Mouse (Mus musculus): ENCODE data around the gene Slc25a10. TPM values are rescaled to one million over a fixed set of nuclear protein-coding genes. Genes with fewer than 3 reads are reported as not detected.

Slc25a10 gene
- polyA plus RNA-seq, 1 experiment from 2014 or later, result 70.9 TPM

- Histone ChIP-seq H3K27me3 (no peaks in the 10 kb centered on the region), H3K4me2 (peak overlapping the region; percentile 89), H3K36me3 (peaks cover 15% of the 10 kb centered on the region), H3K4me3 (peak overlapping the region; percentile 95; the same call in 1 of the 2 replicates), H3K9me3 (no peaks in the 10 kb centered on the region), H3K27ac (no peak overlapping the region), H3K9ac (peak overlapping the region; percentile 99; the same call in 1 of the 2 replicates), H3K4me1 (peaks cover 27% of the 10 kb centered on the region)
- 70% methylated on average over 3 of the region's 3 CpGs for WGBS
- no peak for ATAC-seq (ENCODE audit: borderline replicate concordance, extremely low read depth, low FRiP score, low TSS enrichment)
Measured at GRCm38 (mm10) chr11:120548214-120548613, 56.6 kb downstream of the Slc25a10 start.

DNA sequence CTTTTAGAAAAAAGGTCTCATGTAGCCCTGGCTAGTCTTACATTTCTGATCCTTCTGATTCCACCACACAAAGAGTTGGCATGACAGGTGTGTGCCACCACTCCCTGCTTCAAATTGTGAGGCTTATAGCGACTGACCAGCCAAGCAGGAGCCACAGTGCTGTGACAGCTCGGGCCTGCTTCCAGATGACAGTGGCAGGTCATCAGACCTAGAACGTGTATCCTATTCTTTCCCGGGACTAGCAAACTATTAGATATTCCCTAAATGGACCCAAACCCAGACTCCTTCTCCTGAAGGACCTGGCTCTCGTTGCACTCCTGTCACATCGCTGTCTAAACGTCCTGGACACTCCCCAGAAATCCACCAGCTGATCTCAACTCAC lies 57.1 kb downstream of the Slc25a10 start:
- no peaks in the 10 kb centered on the region for H3K9me3 ChIP-seq
- peak overlapping the region; percentile 96 for H3K27ac ChIP-seq
- H3K4me3 ChIP-seq, result peak overlapping the region; percentile 95
- no peaks in the 10 kb centered on the region for H3K27me3 ChIP-seq
- WGBS, result 14% methylated on average over 7 of the region's 7 CpGs
- peaks cover 9% of the 10 kb centered on the region for H3K36me3 ChIP-seq
- no peak for ATAC-seq (ENCODE audit: borderline replicate concordance, extremely low read depth, low FRiP score, low TSS enrichment)
- H3K4me2 ChIP-seq, result peak overlapping the region; percentile 89
- H3K9ac ChIP-seq, result peak overlapping the region; percentile 99
- H3K4me1 ChIP-seq, result peaks cover 27% of the 10 kb centered on the region

Other genes starting within 250 kb of the Slc25a10 start
- gene Actg1, start 143.3 kb upstream of the Slc25a10 start, polyA plus RNA-seq (2015; fragmentation: Nextera tagmentation; extraction: Ambion mirVana), result 2,618 and 2,638 TPM in 2 replicates
- gene Fscn2, start 130.3 kb upstream of the Slc25a10 start, polyA plus RNA-seq (2015; fragmentation: Nextera tagmentation; extraction: Ambion mirVana), result 0.38 and 0.56 TPM in 2 replicates
- 36.9 and 37.4 TPM in 2 replicates for gene Faap100, start 113.1 kb upstream of the Slc25a10 start, polyA plus RNA-seq (2015; fragmentation: Nextera tagmentation; extraction: Ambion mirVana)
- 32.5 and 34.5 TPM in 2 replicates for gene Nploc4, start 54.1 kb upstream of the Slc25a10 start, polyA plus RNA-seq (2015; fragmentation: Nextera tagmentation; extraction: Ambion mirVana)
- gene Tspan10, start 49.2 kb upstream of the Slc25a10 start, polyA plus RNA-seq (2015; fragmentation: Nextera tagmentation; extraction: Ambion mirVana), result not detected in 2 replicates
- gene Pde6g, start 38.3 kb upstream of the Slc25a10 start, polyA plus RNA-seq (2015; fragmentation: Nextera tagmentation; extraction: Ambion mirVana), result 0.25 and 0.31 TPM in 2 replicates
- gene Oxld1, start 33.8 kb upstream of the Slc25a10 start, polyA plus RNA-seq (2015; fragmentation: Nextera tagmentation; extraction: Ambion mirVana), result 12.7 and 13.0 TPM in 2 replicates
- gene Ccdc137, start 33.7 kb upstream of the Slc25a10 start, polyA plus RNA-seq (2015; fragmentation: Nextera tagmentation; extraction: Ambion mirVana), result 31.2 and 35.5 TPM in 2 replicates
- 43.8 and 44.6 TPM in 2 replicates for gene Arl16, start 24.2 kb upstream of the Slc25a10 start, polyA plus RNA-seq (2015; fragmentation: Nextera tagmentation; extraction: Ambion mirVana)
- gene Mrpl12, start 7.2 kb upstream of the Slc25a10 start, polyA plus RNA-seq (2015; fragmentation: Nextera tagmentation; extraction: Ambion mirVana), result 125 and 133 TPM in 2 replicates
- gene Gcgr, start 38.9 kb downstream of the Slc25a10 start, polyA plus RNA-seq (2015; fragmentation: Nextera tagmentation; extraction: Ambion mirVana), result 0.91 and 1.1 TPM in 2 replicates
- gene Mcrip1, start 57.9 kb downstream of the Slc25a10 start, polyA plus RNA-seq (2015; fragmentation: Nextera tagmentation; extraction: Ambion mirVana), result 205 and 209 TPM in 2 replicates
- gene Ppp1r27, start 59.3 kb downstream of the Slc25a10 start, polyA plus RNA-seq (2015; fragmentation: Nextera tagmentation; extraction: Ambion mirVana), result 0.65 and 1.7 TPM in 2 replicates
- gene P4hb, start 81.4 kb downstream of the Slc25a10 start, polyA plus RNA-seq (2015; fragmentation: Nextera tagmentation; extraction: Ambion mirVana), result 847 and 883 TPM in 2 replicates
- gene Arhgdia, start 89.8 kb downstream of the Slc25a10 start, polyA plus RNA-seq (2015; fragmentation: Nextera tagmentation; extraction: Ambion mirVana), result 697 and 699 TPM in 2 replicates
- gene Alyref, start 106.5 kb downstream of the Slc25a10 start, polyA plus RNA-seq (2015; fragmentation: Nextera tagmentation; extraction: Ambion mirVana), result 511 and 543 TPM in 2 replicates
- 215 and 222 TPM in 2 replicates for gene Anapc11, start 106.6 kb downstream of the Slc25a10 start, polyA plus RNA-seq (2015; fragmentation: Nextera tagmentation; extraction: Ambion mirVana)
- gene Npb, start 116.6 kb downstream of the Slc25a10 start, polyA plus RNA-seq (2015; fragmentation: Nextera tagmentation; extraction: Ambion mirVana), result 0.78 and 1.4 TPM in 2 replicates
- gene Pcyt2, start 126.1 kb downstream of the Slc25a10 start, polyA plus RNA-seq (2015; fragmentation: Nextera tagmentation; extraction: Ambion mirVana), result 103 and 126 TPM in 2 replicates
- 32.6 and 34.3 TPM in 2 replicates for gene Sirt7, start 133.4 kb downstream of the Slc25a10 start, polyA plus RNA-seq (2015; fragmentation: Nextera tagmentation; extraction: Ambion mirVana)
- 23.3 and 24.5 TPM in 2 replicates for gene Mafg, start 141.8 kb downstream of the Slc25a10 start, polyA plus RNA-seq (2015; fragmentation: Nextera tagmentation; extraction: Ambion mirVana)
- gene Pycr1, start 151.9 kb downstream of the Slc25a10 start, polyA plus RNA-seq (2015; fragmentation: Nextera tagmentation; extraction: Ambion mirVana), result 25.4 and 27.2 TPM in 2 replicates
- 0.55 and 1.3 TPM in 2 replicates for gene Myadml2, start 156.3 kb downstream of the Slc25a10 start, polyA plus RNA-seq (2015; fragmentation: Nextera tagmentation; extraction: Ambion mirVana)
- gene Notum, start 169.3 kb downstream of the Slc25a10 start, polyA plus RNA-seq (2015; fragmentation: Nextera tagmentation; extraction: Ambion mirVana), result 4.1 and 4.3 TPM in 2 replicates
- 138 and 143 TPM in 2 replicates for gene Aspscr1, start 181.1 kb downstream of the Slc25a10 start, polyA plus RNA-seq (2015; fragmentation: Nextera tagmentation; extraction: Ambion mirVana)
- gene Cenpx, start 221.9 kb downstream of the Slc25a10 start, polyA plus RNA-seq (2015; fragmentation: Nextera tagmentation; extraction: Ambion mirVana), result 160 and 167 TPM in 2 replicates
- 57.9 and 59.9 TPM in 2 replicates for gene Lrrc45, start 222.1 kb downstream of the Slc25a10 start, polyA plus RNA-seq (2015; fragmentation: Nextera tagmentation; extraction: Ambion mirVana)
- 54.9 and 60.5 TPM in 2 replicates for gene Rac3, start 229.6 kb downstream of the Slc25a10 start, polyA plus RNA-seq (2015; fragmentation: Nextera tagmentation; extraction: Ambion mirVana)
- 45.1 and 55.1 TPM in 2 replicates for gene Dcxr, start 235.4 kb downstream of the Slc25a10 start, polyA plus RNA-seq (2015; fragmentation: Nextera tagmentation; extraction: Ambion mirVana)
- gene Cbr2, start 240.3 kb downstream of the Slc25a10 start, polyA plus RNA-seq (2015; fragmentation: Nextera tagmentation; extraction: Ambion mirVana), result 102 and 103 TPM in 2 replicates